Mouse (Mus musculus): ENCODE data around the gene Ifnb1.

- no peak for TF ChIP-seq POLR2A (IDR thresholded peaks at IDR 0.05; ENCODE audit: insufficient read length, low read depth)
- no peak for TF ChIP-seq MYOD1 (IDR thresholded peaks at IDR 0.05; ENCODE audit: control insufficient read depth in 1 of 3, insufficient read length in 2 of 3, low read depth in 2 of 3)
- no peak for TF ChIP-seq USF1 (IDR thresholded peaks at IDR 0.05; ENCODE audit: low read depth)
- no peak for TF ChIP-seq POLR2AphosphoS2 (IDR thresholded peaks at IDR 0.05; ENCODE audit: insufficient read length, low read depth)
- TF ChIP-seq CEBPB (IDR thresholded peaks at IDR 0.05; ENCODE audit: insufficient read depth, poor library complexity, severe bottlenecking) = no peak
- no peak for TF ChIP-seq TCF12 (IDR thresholded peaks at IDR 0.05; ENCODE audit: insufficient read depth, poor library complexity, severe bottlenecking)
- no peak for TF ChIP-seq MYOG (IDR thresholded peaks at IDR 0.05; ENCODE audit: control insufficient read depth in 1 of 3, insufficient read depth in 1 of 3, insufficient read length in 2 of 3, low read depth in 2 of 3)
- TF ChIP-seq E2F4 (IDR thresholded peaks at IDR 0.05; ENCODE audit: insufficient read depth) = no peak
- no peak for TF ChIP-seq MAX (IDR thresholded peaks at IDR 0.05; ENCODE audit: low read depth)
- TF ChIP-seq TCF3 (IDR thresholded peaks at IDR 0.05; ENCODE audit: insufficient read length, low read depth) = no peak
- no peak for TF ChIP-seq SRF (IDR thresholded peaks at IDR 0.05; ENCODE audit: control insufficient read depth, insufficient read length, low read depth)
Observed at GRCm38 (mm10) chr4:88476511-88477210, 45.9 kb downstream of the Ifnb1 start.
